Mouse (Mus musculus): Measurements from ENCODE around the gene Rpl10-ps3.

DNA sequence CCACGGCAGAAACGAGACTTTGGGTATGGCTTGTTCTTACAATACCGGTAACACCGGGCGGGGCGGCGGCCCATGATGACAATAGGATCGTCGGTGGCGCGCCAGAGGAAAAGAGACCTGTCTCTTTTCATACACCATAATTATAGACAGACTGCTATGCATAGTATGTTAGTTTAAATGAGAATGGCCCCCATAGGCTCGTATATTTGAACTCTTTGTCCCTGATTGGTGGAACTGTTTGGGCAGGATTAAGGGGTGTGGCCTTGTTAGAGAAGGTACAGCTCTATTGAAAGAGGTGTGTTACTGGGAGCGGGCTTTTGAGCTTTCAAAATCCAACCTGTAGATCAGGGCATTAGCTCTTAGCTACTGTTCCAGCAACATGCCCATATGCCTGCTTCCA is at the start of gene Rpl10-ps3:
- TF ChIP-seq CTCF (IDR thresholded peaks at IDR 0.05; ENCODE audit: extremely low read depth, insufficient read depth, low read length) (no peak), POLR2A (IDR thresholded peaks at IDR 0.05; ENCODE audit: extremely low read depth, insufficient read depth, low read length) (no peak)
